Mouse (Mus musculus) midbrain, embryonic 11.5 days (tissue): ENCODE measurements around the gene Mtrf1. TPM values are rescaled to one million over a fixed set of nuclear protein-coding genes. Genes with fewer than 3 reads are reported as not detected.

ENCODE experiments used
- ATAC-seq: fragments of 200-750 bp; cut with Nextera tagmentation; 2 replicates; pipeline ENCODE4 v1.8.0; 2017; ENCODE audit warnings: moderate TSS enrichment, moderate library complexity; ENCODE audit not compliant: low FRiP score
- DNase-seq: peaks from one replicate; pipeline ENCODE4 v3.0.0; 2015; ENCODE audit warnings: low spot score; ENCODE audit errors: missing footprints
- H3K27ac ChIP-seq: fragments of 300-500 bp; sonication (generic); 2 replicates; pipeline ENCODE4 v1.5.1; 2014; ENCODE audit warnings: low read depth, low read length
- H3K27me3 ChIP-seq: fragments of 300-500 bp; sonication (generic); 2 replicates; pipeline ENCODE4 v1.6.1; 2014; ENCODE audit warnings: mild to moderate bottlenecking, low read length, moderate library complexity, mixed read lengths; ENCODE audit not compliant: control insufficient read depth, insufficient read depth
- H3K36me3 ChIP-seq: fragments of 300-500 bp; sonication (generic); 2 replicates; pipeline ENCODE4 v1.6.1; 2014; ENCODE audit warnings: mild to moderate bottlenecking, low read length, moderate library complexity, mixed read lengths; ENCODE audit not compliant: control insufficient read depth, insufficient read depth
- H3K4me1 ChIP-seq: fragments of 300-500 bp; sonication (generic); 2 replicates; pipeline ENCODE4 v1.6.1; 2014; ENCODE audit warnings: low read length; ENCODE audit not compliant: control insufficient read depth, insufficient read depth
- H3K4me2 ChIP-seq: fragments of 300-500 bp; sonication (generic); 2 replicates; pipeline ENCODE4 v1.6.1; 2014; ENCODE audit warnings: mild to moderate bottlenecking, moderate library complexity
- H3K4me3 ChIP-seq: fragments of 300-500 bp; sonication (generic); 2 replicates; pipeline ENCODE4 v1.5.1; 2014; ENCODE audit warnings: low read depth, low read length
- H3K9ac ChIP-seq: fragments of 300-500 bp; sonication (generic); 2 replicates; pipeline ENCODE4 v1.6.1; 2014; ENCODE audit warnings: low read length
- H3K9me3 ChIP-seq: fragments of 300-500 bp; sonication (generic); 2 replicates; pipeline ENCODE4 v1.6.1; 2016; ENCODE audit warnings: low read length; ENCODE audit not compliant: control insufficient read depth
- WGBS: fragments of 180-500 bp; shearing (Covaris S2); extraction: QIAGEN DNeasy Blood & Tissue Kit; methylation state at CpG from one replicate; pipeline ENCODE4 v1.1.7; 2014; 5-methylcytosine and 5-hydroxymethylcytosine counted together
- polyA plus RNA-seq: library from polyadenylated mRNA; unstranded; fragments of >200 nt; fragmentation: Nextera tagmentation; extraction: Ambion mirVana; gene quantifications from 2 replicates; pipeline ENCODE4 v1.2.1, GENCODE M21; 2014

Gene Mtrf1
- polyA plus RNA-seq, 1 experiment from 2014 or later = 10.2 TPM

DNA sequence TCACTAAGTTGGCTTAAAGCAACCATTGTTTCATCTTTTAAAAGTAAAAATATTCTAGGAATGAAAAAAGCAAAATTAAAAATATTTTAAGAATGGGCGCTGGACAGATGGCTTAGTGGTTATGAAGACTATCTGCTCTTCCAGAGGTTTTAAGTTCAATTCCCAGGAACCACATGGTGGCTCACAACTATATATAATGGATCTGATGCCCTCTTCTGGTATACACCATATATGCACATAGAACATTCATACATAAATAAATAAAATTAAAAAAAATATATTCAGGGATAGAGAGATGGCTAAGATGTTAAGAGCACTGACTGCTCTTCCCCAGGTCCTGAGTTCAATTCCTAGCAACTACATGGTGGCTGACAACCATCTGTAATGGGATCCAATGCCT, 68.1 kb downstream of the Mtrf1 start:
- Histone ChIP-seq H3K9ac (no peak overlapping the region), H3K27ac (no peak overlapping the region), H3K4me1 (no peaks in the 10 kb centered on the region), H3K4me2 (no peak overlapping the region), H3K36me3 (peaks cover 18% of the 10 kb centered on the region), H3K4me3 (no peak overlapping the region), H3K9me3 (no peaks in the 10 kb centered on the region), H3K27me3 (no peaks in the 10 kb centered on the region)
- 91% methylated on average over 1 of the region's 1 CpGs for WGBS
- ATAC-seq (no peak), DNase-seq (no peak)

- 26% methylated on average over 3 of the region's 3 CpGs for WGBS
Observed at GRCm38 (mm10) chr14:79467621-79468020, 70.0 kb downstream of the Mtrf1 start.

More at GRCm38 (mm10) chr14:79467621-79468020, 70.0 kb downstream of the Mtrf1 start:
- H3K27ac ChIP-seq = no peak overlapping the region
- no peak for ATAC-seq
- no peaks in the 10 kb centered on the region for H3K9me3 ChIP-seq
- peak; percentile 88 for DNase-seq
- H3K9ac ChIP-seq = no peak overlapping the region
- H3K4me2 ChIP-seq = no peak overlapping the region
- no peak overlapping the region for H3K4me3 ChIP-seq
- peaks cover 12% of the 10 kb centered on the region for H3K36me3 ChIP-seq
- H3K4me1 ChIP-seq = no peaks in the 10 kb centered on the region
- no peaks in the 10 kb centered on the region for H3K27me3 ChIP-seq

Other genes starting within 250 kb of the Mtrf1 start
- not detected in 2 replicates for gene Zfp957, start 150.4 kb upstream of the Mtrf1 start, polyA plus RNA-seq
- 13.7 and 18.7 TPM in 2 replicates for gene Rgcc, start 96.1 kb upstream of the Mtrf1 start, polyA plus RNA-seq
- gene Naa16, start 7.0 kb upstream of the Mtrf1 start, polyA plus RNA-seq = 38.3 and 41.8 TPM in 2 replicates
- 18.4 and 20.2 TPM in 2 replicates for gene Kbtbd7, start 28.7 kb downstream of the Mtrf1 start, polyA plus RNA-seq
- gene Kbtbd6, start 54.1 kb downstream of the Mtrf1 start, polyA plus RNA-seq = 4.6 and 5.1 TPM in 2 replicates
- 5.9 and 8.3 TPM in 2 replicates for gene Elf1, start 83.4 kb downstream of the Mtrf1 start, polyA plus RNA-seq
- gene Wbp4, start 83.7 kb downstream of the Mtrf1 start, polyA plus RNA-seq = 61.1 and 62.4 TPM in 2 replicates
- 163 and 166 TPM in 2 replicates for gene Sugt1, start 189.9 kb downstream of the Mtrf1 start, polyA plus RNA-seq